Mouse (Mus musculus) adrenal gland, postnatal 10 days (tissue): ENCODE measurements around the gene Phf1. TPM values are rescaled to one million over a fixed set of nuclear protein-coding genes. Genes with fewer than 3 reads are reported as not detected.
"Not testable (repeated sequence)": the region's sequence is repeated elsewhere in the genome, so short reads cannot be mapped to it uniquely, and the experiment has no call there.

Source experiments
- DNase-seq: peaks from one replicate; pipeline ENCODE4 v3.0.0; 2021; ENCODE audit warnings: mixed read lengths
- total RNA-seq, 2 experiments: library from RNA; stranded (reverse); gene quantifications; 2 replicates each; pipeline ENCODE4 v1.2.3; 2021

Phf1 gene
- total RNA-seq, 2 experiments from 2014 or later: 20.6 to 23.3 TPM

DNA sequence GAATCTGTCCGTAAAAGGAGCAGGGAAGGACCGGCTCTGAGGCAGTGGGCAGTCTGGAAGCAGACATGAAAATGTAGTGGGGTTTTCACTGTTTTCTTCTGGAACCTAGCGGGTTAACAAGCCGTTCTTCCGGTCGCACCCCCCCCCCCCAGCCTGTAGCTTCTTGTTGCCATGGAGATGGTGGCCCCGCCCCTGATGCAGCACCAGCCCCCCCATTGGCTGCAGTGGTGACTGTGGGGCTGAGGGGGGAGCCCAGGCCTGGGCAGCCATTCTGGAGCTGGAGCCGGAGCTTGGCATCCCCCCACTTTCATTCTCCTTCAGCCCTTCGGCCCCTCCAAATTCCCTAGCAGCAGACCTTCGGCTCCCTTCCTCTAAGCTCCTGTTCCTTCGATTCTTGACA is 18.6 kb downstream of the Phf1 start:
- DNase-seq: peak; percentile 83

DNA sequence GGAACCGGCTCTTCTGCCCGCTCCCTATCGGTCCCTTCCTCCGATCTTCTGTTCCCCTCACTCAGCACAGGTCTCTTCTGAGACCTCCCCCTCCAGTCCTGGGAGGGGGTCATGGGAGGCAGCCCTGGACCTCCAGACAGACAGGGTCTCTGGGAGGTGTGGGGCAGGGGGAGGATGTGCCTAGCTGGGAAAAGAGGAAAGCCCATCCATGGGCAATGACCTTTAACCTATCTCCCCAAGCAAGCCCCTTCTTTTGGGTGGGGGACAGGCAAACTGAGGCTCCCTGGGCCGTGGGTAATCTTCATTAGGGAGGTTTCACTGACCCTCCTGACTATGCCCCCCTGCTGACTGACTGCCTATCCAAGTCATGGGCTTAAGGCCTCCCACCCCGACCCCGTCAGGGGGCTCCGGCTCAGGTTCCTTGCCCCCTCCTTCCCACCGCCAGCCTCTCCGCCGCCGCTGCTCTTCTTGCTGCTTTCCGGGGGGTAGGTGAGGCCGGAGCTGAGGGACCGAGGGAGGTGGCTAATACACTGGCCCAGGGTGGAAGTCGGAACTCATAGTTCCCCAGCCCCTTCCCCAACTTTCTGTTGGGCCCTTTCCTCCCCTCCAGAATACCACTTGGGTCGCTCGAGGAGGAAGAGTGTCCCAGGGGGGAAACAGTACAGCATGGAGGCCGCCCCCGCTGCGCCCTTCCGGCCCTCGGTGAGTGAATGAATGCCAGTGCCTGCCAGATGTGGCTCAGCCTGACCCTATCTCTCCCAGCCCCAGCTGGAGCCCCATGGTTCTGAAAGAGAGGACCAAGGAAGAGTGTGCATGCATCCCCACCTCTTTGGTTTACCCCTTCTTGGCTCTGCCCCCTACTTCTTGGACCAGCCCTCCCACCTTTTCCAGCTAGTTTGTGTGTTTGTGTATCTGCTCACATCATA is 19.4 kb downstream of the Phf1 start:
- no peak for DNase-seq

DNA sequence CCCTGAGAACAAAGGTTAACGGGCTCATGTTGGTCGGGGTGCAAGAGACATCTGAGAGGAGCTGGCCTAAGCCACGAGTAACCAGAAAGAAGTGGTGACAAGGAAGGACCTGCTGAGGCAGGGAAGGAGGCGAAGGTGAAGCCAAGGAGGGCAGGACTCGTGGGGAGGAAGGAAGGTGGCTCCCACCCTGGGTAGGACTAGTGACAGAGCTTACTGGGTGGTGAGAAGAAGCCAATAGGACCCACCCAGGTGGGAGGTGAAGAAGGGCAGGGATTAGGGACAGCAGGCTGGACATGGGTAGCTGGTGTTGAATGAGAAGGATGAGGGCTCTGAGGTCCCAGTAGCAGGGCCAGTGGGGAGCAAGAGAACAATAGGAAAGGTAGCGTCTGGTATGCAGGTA is 20.3 kb downstream of the Phf1 start:
- no peak for DNase-seq

DNA sequence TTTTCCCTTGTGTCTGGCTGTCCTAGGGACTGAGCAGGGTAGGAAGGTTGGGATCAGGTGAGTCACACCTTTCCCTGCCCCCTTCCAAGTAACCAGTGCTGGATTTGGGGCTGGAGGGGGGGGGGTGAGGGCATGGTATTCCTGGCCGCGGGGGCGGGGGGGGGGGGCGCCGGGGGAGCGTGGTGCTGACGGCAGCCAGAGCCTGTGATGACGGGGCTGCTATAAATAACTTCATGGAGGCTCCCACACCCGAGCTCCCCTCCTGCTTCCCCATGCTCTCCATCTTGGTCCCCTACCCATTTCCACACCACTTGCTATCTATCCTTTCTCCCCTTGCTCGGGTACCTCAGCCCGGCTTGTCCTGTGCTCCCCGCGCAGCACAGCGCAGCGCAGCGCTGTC is 20.9 kb downstream of the Phf1 start:
- DNase-seq: no peak

DNA sequence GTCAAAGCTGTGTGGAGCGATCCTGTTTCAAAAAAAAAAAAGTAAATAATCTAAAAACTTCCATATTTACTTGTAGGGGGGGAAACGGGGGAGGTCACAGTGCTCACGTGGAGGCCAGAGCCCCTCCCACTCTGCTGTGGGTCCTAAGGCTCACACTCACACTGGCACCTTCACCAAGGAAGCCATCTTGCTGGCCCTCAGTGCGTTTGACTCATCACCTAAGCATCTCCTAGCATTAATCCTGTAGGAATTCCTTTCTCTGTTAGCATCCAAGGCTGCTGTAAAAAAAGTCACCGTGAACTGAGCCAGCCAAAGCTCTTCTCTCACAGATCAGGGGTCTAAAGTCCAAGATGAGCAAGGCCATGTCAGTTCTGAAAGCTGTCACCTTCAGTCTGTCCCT is 23.5 kb downstream of the Phf1 start:
- no peak for DNase-seq

DNA sequence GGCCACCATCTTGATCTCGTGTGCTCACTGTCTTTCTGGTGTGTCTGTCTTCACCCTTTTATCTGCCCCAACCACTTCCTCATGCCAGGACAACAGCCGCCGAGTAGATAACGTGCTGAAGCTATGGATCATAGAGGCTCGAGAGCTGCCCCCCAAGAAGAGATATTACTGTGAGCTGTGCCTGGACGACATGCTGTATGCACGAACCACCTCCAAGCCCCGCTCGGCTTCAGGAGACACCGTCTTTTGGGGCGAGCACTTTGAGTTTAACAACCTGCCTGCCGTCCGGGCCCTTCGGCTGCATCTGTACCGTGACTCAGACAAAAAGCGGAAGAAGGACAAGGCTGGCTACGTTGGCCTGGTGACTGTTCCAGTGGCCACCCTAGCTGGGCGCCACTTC is 24.0 kb downstream of the Phf1 start:
- no peak for DNase-seq

DNA sequence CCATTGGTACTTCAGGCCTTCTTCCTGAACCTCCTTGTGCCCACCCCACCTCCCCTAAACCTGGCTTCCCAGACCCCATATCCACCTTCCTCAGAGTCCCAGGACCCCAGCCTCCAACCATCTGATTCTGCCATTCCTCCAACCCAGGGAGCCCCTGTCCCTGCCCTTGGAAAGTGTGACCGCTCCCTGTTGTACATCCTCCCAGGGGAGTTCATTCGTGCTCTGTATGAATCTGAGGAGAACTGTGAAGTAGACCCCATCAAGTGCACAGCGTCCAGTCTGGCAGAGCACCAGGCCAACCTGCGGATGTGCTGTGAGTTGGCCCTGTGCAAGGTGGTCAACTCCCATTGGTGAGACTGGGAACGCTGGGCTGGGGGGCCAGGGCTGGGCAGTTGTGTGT is 25.0 kb downstream of the Phf1 start:
- no peak for DNase-seq

DNA sequence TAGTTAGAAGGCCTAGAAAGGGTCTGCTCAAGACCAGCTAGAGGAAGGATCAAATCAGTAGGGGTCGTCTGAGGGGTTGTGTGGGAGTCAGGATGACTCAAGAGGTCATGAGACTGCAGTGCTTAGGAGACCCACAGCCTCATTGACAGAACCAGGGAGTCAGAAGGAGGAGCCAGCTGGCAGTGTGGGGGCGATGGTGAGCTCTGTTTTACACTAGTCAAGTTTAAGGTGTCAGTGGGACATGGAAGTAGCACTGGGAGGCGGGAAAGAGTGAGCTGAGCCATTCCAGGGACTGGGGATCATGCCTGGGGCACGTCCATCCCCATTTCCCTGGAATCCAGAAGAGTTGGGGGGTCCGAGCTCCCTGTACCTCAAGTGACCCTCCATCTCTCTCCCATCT is 26.0 kb downstream of the Phf1 start:
- DNase-seq: no peak

DNA sequence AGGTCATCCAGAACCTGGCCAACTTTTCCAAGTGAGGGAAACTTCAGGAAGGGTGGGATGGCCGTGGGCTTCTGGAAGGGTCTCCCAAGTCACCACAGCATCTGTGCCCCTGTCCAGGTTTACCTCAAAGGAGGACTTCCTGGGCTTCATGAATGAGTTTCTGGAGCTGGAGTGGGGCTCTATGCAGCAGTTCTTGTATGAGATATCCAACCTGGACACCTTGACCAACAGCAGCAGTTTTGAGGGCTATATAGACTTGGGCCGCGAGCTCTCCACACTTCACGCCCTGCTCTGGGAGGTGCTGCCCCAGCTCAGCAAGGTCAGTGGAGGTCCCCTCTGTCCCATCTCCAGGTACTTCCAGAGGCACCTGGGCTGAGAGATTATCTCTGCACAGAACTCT is 27.0 kb downstream of the Phf1 start:
- no peak for DNase-seq

DNA sequence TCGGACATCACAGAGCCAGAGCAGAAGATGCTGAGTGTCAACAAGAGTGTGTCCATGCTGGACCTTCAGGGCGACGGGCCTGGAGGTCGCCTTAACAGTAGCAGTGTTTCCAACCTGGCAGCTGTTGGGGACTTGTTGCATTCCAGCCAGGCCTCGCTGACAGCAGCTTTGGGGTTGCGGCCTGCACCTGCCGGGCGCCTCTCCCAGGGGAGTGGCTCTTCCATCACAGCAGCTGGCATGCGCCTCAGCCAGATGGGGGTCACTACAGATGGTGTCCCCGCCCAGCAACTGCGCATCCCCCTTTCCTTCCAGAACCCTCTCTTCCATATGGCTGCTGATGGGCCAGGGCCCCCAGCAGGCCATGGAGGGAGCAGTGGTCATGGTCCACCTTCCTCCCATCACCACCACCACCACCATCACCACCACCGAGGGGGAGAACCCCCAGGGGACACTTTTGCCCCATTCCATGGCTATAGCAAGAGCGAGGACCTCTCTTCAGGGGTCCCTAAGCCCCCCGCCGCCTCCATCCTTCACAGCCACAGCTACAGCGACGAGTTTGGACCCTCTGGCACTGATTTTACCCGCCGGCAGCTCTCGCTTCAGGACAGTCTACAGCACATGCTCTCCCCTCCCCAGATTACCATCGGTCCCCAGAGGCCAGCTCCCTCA is 28.9 kb downstream of the Phf1 start:
- DNase-seq: no peak

DNA sequence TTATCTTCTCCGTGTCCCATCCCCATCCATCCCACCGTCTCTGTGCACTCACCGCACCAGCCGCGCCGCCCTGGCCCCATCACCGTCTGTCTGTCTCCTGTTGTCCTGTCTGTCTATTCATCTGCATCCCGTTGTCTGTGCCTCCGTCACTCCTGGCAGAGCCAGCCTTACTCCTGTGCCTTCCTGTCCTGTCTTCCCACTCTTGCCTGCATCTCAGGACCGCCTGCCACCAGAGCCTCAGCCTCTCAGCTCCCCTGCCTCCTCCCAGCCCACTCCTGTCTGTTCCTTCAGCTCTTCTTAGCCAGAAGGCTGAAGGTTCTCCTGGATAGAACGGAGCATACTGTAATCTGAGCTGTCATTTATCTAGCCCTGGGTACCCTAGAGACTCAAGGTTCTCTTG is 34.1 kb downstream of the Phf1 start:
- DNase-seq: no peak

DNA sequence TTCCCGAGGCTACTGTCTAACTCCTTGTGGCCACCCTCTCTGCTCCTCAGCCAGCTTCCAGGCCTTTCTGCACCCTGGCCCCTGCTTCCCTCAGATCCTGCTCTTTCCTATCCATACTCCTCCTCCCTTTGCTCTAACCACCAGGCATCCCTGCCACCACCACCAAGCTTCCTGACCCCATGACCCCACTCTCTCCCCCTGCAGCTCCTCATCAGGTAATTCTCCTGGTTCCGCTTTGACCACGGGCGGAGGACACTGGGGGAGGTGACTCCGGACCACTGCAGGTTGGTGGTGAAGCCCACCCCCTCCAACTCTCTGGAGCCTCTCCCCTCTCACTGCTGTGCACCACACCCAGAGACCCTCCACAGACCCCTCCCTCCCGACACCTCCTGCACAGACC is 34.6 kb downstream of the Phf1 start:
- no peak for DNase-seq

DNA sequence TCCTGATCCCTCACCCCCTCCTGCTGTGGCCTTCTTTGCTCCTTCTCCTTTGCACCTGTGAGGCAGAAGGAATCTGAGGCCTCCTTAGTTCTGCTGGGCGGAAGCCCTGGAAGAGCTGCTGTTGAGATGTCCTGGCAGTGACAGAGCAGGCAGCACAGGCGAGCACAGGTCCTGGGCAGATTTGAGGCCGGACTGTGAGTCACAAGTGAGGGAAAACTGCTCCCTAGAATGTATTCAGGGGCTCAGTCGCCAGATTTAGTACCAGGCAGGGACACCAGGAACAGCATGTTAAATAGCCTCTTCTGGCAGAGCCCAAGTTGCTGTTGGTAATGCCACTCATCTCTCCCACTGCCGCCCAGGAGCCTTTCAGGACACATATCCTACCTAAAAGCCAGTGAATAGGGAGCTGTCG is 35.4 kb downstream of the Phf1 start:
- DNase-seq: no peak

DNA sequence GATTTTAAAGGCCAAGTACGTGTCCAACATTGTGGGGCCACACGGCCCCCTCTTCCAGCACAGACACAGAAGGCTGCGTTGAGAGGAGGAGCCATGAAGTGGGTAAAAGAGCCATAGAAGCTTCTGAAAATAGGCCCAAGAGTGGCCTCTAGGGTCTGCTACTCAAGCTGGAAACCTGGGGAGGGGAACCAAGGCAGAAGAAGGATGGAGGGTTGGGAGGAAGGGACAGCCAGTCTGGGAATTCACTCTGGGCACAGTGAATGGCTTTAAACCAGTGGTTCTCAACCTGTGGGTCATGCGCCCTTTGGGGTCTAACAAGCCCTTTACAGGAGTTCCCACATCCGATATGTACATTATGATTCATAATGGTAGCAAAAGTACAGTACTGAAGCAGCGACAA is 36.4 kb downstream of the Phf1 start:
- no peak for DNase-seq

DNA sequence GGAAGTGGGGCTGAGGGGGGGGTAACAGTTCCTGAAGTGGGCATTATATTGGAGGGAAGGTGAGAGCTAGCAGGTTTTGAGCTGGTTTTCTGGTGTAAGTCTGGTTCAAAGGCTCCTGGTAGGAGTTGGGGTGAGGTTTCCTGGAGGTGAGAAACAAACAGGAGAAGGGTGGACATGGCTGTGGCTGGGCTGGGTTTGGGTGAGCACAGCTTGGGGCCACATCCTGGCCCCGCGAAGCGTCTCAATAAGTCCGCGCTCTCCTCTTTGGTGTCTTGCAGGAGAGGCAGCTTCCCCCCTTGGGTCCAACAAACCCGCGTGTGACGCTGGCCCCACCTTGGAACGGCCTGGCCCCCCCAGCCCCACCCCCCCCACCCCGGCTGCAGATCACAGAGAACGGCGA is 37.4 kb downstream of the Phf1 start:
- no peak for DNase-seq

DNA sequence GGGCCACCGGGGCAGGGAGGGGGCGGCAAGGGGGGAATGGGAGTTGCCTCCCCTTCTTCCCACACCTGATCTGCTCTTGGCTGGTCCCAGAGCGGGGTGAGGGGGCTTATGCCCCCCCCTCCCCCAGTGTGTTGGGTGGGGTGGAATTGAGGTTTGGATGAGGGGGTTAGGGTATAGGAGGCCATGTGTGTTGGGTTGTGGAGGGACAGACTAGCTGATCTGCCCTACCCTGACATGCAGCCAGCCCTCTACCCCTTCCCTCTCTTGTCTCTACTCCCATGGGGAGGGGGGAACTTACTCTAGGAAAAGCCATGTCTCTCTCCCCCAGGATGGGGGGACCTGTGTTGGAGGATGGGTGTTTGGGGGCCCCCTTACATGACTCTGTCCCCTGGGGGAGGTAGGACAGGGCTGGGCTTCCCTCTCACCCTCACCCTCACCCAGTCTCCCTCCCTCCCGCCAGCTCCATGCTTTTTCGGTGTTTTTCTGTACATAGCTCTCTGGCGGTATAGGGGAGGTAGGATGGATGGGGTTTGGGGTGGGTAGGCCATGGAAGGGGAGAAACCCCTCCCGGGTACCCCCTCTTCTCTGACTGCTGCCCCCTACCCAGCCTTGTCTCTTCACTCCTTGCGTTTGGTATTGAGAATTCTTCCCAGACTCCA is 38.5 kb downstream of the Phf1 start:
- DNase-seq: no peak

DNA sequence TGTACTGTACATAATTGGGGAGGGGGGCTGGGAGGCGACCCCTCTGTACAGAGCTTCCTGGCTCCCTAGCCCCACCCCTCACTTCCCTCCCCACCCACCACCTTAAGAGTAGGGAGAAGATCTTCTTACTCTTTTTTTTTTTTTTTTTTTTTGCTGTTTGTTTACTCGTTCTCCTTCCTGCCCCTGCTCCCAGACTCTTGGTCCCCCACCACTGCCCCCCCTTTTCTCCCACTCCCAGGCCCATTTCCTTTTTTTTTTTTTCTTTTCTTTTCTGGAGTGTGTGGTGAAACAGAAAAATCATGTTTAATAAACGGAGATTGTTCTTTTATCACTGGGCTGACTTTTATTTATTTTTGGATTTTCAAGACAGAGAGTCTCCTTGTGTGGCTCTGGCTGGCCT is 39.3 kb downstream of the Phf1 start:
- no peak for DNase-seq

DNA sequence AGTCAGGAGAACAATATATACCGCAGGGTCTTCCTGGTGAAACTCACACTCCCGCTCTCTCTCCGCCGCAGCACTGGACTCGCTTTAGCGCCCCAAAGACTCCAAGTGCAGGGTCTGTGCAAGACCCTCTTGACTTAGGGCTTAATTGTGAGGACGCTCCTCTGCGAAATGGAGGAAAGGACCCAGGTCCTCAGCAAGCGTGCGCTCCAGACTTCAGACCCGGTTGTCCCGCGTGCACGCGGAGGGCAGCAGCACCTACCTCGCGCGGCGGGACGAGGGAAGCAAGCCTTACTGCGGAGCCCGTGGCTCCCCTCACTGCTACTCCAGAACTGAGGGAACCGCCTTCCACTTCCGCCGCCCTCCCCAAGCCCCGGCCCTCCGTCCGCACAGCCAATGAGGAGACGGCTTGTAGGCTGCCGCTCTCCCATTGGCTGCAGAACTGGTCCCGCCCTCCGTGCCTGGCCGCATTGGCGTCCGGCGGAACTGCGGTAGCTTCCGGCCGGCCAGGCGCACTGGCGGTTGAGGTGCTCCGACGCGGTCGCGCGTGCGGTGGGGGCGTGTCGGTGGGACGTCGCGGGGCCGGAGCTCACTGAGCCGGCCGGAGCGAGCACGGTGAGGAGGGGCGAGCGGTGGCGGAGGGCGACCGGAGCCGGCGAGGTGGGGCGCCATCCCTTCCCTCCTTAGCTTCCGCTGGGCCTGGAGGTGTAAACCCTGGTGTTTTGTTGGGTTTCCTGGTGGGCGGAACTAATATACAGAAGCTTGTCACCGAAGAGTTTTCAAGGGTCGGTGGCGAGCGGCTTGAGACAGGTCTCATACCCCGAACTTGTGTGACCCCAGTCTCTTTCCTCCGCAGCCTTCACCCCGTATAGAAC is 40.1 kb downstream of the Phf1 start, which contains the start of gene Zbtb9:
TSS of gene Zbtb9 (plus strand) at position 465 of the 872 bp plus-strand sequence.
- DNase-seq: peak; percentile 98

DNA sequence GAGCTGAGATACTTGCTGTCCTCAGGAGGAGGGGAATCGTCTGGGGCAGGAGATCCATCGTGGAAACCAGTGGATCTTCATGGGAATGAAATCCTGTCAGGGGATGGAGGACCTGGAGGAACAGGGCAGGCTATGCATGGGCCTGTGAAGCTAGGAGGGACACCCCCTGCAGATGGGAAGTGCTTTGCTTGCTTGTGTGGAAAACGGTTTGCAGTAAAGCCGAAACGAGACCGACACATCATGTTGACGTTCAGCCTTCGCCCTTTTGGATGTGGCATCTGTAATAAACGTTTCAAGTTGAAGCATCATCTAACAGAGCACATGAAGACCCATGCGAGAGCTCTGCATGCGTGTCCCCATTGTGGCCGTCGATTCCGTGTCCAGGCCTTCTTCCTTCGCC is 41.7 kb downstream of the Phf1 start:
- no peak for DNase-seq

DNA sequence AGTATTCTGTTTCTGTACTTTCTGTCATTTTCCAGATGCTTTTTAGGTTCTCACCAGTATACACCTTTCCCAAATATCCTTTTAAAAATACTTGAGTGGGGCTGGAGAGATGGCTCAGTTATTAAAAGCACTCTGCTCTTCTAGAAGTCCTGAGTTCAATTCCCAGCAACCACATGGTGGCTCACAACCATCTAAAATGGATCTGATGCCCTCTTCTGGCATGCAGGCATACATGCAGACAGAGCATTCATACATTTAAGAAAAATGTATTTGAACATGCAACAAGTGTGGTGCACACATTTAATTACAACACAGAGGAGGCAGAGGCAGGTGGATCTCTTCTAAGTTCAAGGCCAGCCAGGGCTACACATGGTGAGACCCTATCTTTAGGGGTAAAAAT is 42.6 kb downstream of the Phf1 start:
- no peak for DNase-seq

DNA sequence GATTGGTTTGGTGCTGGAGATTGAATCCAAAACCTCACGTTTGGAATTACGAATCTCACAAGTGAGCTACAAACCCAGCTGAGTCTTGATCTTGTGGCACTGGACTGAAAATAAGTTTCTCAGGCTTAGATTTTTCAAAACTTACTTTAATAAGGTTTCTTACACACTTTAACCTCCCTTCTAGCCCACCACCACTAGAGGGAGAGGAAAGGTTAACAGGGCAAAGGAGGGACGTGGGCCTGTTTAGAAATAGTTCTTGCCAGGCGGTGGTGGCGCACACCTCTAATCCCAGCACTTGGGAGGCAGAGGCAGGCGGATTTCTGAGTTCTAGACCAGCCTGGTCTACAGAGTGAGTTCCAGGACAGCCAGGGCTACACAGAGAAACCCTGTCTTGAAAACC is 44.5 kb downstream of the Phf1 start:
- not testable (repeated sequence) for DNase-seq

DNA sequence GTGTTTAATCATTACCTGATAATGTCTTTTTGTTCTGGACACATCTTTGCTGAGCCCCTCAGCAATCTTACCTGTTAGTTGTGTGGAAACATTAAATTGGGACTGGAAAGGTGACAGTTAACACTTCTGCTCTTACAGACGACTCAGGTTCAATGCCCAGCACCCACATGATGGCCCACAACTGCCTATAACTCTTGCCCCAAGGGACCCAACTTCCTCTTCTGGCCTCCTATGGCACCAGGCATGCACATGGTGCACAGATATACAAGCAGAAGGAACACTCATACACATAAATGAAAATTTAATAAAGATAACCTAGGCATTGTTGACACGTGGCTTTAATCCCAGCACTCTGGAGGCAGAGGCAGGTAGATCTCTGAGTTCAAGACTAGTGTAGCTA is 46.6 kb downstream of the Phf1 start:
- DNase-seq: no peak
